Mouse (Mus musculus): ENCODE measurements around the gene Unc13d. TPM values are rescaled to one million over a fixed set of nuclear protein-coding genes. Genes with fewer than 3 reads are reported as not detected.
A peak's percentile ranks its signal among the peaks of the same experiment; 100 is the strongest.
"Not testable (repeated sequence)": the region's sequence is repeated elsewhere in the genome, so short reads cannot be mapped to it uniquely, and the experiment has no call there.

The Unc13d gene
- 5.8 and 7.1 TPM in 2 replicates for polyA plus RNA-seq (2012; rRNA removed)

DNA sequence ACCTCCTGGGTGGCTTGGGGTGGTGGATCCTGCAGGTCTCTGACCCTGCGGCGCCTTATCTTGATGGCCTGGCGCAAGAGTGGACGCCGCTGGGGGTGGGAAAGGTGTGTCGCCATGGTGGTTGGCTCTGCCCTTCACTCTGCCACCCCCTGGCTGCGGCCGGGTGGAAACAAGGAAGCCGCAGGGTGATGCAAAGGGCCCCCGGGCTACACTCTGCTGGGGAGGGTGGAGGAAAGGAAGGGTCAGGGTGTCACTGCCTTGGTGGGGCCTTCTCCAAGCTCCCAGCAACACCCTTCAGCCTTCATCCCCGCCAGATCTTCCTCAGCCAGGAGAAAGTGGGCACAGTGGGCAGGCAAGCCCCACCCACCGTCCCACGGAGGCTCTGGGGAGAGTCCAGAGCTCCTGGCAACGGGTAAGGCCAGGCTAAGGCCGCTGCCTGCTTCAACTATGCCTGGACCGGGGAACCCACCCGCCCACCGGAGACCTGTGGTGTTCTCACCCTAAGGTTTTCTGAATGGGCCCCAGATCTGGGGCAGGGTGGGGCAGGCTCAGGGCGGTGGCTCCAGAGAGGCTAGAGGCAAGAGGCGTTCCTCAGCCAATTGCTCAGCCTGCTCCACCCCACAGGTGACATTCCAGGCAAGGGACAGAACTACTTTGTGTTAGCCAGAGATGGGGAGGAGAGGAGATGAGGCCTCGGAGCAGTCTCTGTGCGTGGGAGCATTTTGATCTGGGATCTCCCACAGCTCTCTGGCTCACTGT is at the start of gene Unc13d:
Gene Unc13d, minus strand, starts transcription at position 516 of the 759 bp plus-strand sequence.
- Histone ChIP-seq H3K4me1 (ENCODE audit: control insufficient read depth, insufficient read depth, insufficient read length, low read length) (peaks cover 14% of the 10 kb centered on the region), H3K36me3 (ENCODE audit: control insufficient read depth, insufficient read depth, low read length) (peaks cover 40% of the 10 kb centered on the region), H3K27ac (ENCODE audit: insufficient read depth, low read depth, low read length) (peak within 1 kb of the TSS; percentile 82), H3K4me3 (ENCODE audit: low read depth, low read length) (peak within 1 kb of the TSS; percentile 55), H3K27me3 (ENCODE audit: control insufficient read depth, insufficient read depth, low read length) (no peaks in the 10 kb centered on the region)
- 13% methylated on average over 22 of the region's 22 CpGs for WGBS
- TF ChIP-seq POLR2A (IDR thresholded peaks at IDR 0.05; ENCODE audit: low read depth, low read length) (no peak; the same call in 1 of the 2 replicates), CTCF (IDR thresholded peaks at IDR 0.05; ENCODE audit: extremely low read depth, insufficient read length, insufficient replicate concordance, low read depth, low read length) (0 out of 2 replicates have a peak, but pooled peaks have one; percentile 10)

DNA sequence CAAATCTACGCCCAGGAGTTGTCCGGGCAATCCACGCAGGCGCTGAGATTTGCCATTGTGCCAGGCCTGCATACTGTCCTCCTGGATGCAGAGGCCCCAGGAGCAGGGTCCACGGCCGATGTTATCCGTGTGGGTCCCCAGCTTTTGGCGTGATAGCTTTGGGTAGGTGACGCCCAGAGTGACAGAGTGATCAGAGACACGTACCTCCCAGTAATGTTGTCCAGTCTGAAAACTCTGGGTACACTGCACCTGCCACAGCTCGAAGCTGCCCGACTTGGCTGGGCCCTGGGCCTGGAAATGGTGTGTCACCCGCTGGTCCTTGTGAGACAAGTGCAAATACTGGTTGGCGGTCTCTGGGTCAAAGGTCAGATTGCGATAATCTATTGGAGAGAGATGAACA is 48.5 kb upstream of the Unc13d start:
- WGBS, result 98% methylated on average over 15 of the region's 15 CpGs
- TF ChIP-seq CTCF (IDR thresholded peaks at IDR 0.05; ENCODE audit: extremely low read depth, insufficient read length, insufficient replicate concordance, low read depth, low read length) (no peak), POLR2A (IDR thresholded peaks at IDR 0.05; ENCODE audit: low read depth, low read length) (no peak)
- peaks cover 52% of the 10 kb centered on the region for H3K36me3 ChIP-seq (ENCODE audit: control insufficient read depth, insufficient read depth, low read length)
- no peak overlapping the region for H3K4me3 ChIP-seq (ENCODE audit: low read depth, low read length)
- no peak overlapping the region for H3K27ac ChIP-seq (ENCODE audit: insufficient read depth, low read depth, low read length)
- H3K27me3 ChIP-seq (ENCODE audit: control insufficient read depth, insufficient read depth, low read length), result no peaks in the 10 kb centered on the region
- H3K4me1 ChIP-seq (ENCODE audit: control insufficient read depth, insufficient read depth, insufficient read length, low read length), result peaks cover 20% of the 10 kb centered on the region

DNA sequence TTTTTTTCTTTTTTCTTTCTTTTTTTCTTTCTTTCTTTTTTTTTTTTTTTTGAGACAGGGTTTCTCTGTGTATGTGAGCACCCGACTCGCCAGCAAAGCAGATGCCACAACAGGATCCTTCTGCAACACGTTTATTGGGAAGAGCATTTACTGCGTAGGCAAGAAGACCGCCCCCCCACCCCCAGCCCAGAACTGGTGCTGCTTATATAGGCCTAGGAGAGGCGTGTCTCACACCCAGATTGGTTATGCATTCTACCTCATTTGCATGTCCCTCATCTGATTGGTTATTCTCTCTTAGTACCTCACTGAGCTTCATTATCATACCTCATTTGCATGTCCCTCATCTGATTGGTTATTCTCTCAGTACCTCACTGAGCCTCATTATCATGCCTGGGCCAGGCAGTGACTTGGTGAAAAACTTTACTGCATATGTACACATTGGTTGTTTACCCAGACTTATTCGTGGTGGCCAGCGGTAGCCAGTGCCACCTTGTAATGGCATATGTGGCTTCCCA is 44.0 kb upstream of the Unc13d start:
- not testable (repeated sequence) for H3K4me1 ChIP-seq (ENCODE audit: control insufficient read depth, insufficient read depth, insufficient read length, low read length); H3K4me3 ChIP-seq (ENCODE audit: low read depth, low read length); H3K27ac ChIP-seq (ENCODE audit: insufficient read depth, low read depth, low read length); H3K27me3 ChIP-seq (ENCODE audit: control insufficient read depth, insufficient read depth, low read length)
- WGBS, result 87% methylated on average over 8 of the region's 8 CpGs
- H3K36me3 ChIP-seq (ENCODE audit: control insufficient read depth, insufficient read depth, low read length), result peaks cover 50% of the 10 kb centered on the region

DNA sequence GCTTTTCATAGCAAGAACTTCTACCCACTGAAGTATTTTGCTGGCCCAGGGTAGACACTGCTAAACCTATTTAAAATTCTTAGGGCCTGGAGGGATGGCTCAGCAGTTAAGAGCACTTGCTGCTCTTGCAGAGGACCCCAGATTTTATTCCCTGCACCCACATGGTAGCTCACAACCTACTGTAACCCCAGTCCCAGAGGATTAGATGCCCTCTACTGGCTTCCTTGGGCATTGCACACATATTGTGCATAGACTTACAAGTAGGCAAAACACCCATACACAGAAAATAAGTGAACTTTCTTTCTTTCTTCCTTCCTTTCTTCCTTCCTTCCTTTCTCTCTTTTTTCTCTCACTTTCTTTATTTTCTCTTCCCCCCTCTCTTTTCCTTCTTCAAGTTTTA is 40.1 kb upstream of the Unc13d start:
- H3K4me1 ChIP-seq (ENCODE audit: control insufficient read depth, insufficient read depth, insufficient read length, low read length), result no peaks in the 10 kb centered on the region
- H3K36me3 ChIP-seq (ENCODE audit: control insufficient read depth, insufficient read depth, low read length), result peaks cover 14% of the 10 kb centered on the region
- H3K27me3 ChIP-seq (ENCODE audit: control insufficient read depth, insufficient read depth, low read length), result no peaks in the 10 kb centered on the region
- no peak overlapping the region for H3K27ac ChIP-seq (ENCODE audit: insufficient read depth, low read depth, low read length)
- H3K4me3 ChIP-seq (ENCODE audit: low read depth, low read length), result no peak overlapping the region
- TF ChIP-seq CTCF (IDR thresholded peaks at IDR 0.05; ENCODE audit: extremely low read depth, insufficient read length, insufficient replicate concordance, low read depth, low read length), result peak; percentile 25; the same call in 1 of the 2 replicates
- TF ChIP-seq POLR2A (IDR thresholded peaks at IDR 0.05; ENCODE audit: low read depth, low read length), result no peak

DNA sequence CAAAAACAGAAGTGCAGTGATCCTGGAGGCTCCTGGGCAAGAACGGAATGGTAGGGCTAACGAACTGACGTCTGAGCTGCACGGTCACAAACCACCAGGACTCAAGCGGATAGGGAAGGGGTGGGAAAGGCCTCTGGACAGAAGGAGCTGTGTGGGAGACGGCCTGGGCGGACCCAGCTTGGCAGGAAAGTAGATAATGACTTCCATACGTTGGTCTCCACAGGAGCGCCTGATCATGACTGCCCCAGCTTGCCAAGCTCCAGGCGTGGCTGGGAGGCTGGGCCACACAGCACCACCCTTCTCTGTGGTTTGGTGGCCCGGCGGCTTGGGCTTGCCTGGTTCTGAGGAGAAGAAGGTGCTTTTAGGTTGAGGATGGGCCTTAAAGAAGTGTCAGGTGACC is 39.5 kb upstream of the Unc13d start:
- 86% methylated on average over 12 of the region's 12 CpGs for WGBS
- H3K36me3 ChIP-seq (ENCODE audit: control insufficient read depth, insufficient read depth, low read length), result peaks cover 8% of the 10 kb centered on the region
- TF ChIP-seq CTCF (IDR thresholded peaks at IDR 0.05; ENCODE audit: extremely low read depth, insufficient read length, insufficient replicate concordance, low read depth, low read length), result no peak
- TF ChIP-seq POLR2A (IDR thresholded peaks at IDR 0.05; ENCODE audit: low read depth, low read length), result no peak

DNA sequence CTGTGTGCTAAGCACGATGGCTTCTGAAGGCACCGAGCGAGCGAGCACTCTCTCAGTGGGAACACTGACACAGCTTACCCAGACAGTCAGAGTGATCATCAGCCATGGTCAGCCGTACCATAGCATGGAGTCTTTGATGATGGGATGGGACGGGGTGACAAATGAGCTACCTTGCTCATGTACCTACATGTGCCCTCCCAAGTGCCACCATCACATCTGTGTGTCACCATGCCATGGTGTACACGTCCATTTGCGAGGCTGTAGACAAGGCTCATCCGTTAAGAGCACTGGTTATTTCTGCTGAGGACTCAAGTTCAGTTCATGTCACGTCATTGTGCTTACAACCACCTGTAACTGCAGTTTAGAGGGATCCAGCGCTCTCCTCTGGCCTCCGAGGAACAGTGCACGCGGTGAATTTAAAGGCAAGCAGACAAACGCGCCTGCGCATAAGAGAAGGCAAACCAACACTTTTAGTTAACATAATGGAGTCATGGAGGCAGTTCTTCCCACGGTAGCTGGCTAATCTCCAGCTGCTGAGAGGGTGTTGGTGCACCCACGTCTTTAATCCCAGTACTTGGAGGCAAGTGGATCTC is 33.9 kb upstream of the Unc13d start:
- no peak overlapping the region for H3K27ac ChIP-seq (ENCODE audit: insufficient read depth, low read depth, low read length)
- WGBS, result 93% methylated on average over 19 of the region's 19 CpGs
- H3K36me3 ChIP-seq (ENCODE audit: control insufficient read depth, insufficient read depth, low read length), result no peaks in the 10 kb centered on the region
- H3K4me1 ChIP-seq (ENCODE audit: control insufficient read depth, insufficient read depth, insufficient read length, low read length), result peaks cover 21% of the 10 kb centered on the region
- TF ChIP-seq POLR2A (IDR thresholded peaks at IDR 0.05; ENCODE audit: low read depth, low read length) (no peak), CTCF (IDR thresholded peaks at IDR 0.05; ENCODE audit: extremely low read depth, insufficient read length, insufficient replicate concordance, low read depth, low read length) (no peak)
- H3K4me3 ChIP-seq (ENCODE audit: low read depth, low read length), result no peak overlapping the region
- peaks cover 18% of the 10 kb centered on the region for H3K27me3 ChIP-seq (ENCODE audit: control insufficient read depth, insufficient read depth, low read length)

More for the DNA sequence above, 39.5 kb upstream of the Unc13d start:
- H3K27ac ChIP-seq (ENCODE audit: insufficient read depth, low read depth, low read length), result no peak overlapping the region
- H3K27me3 ChIP-seq (ENCODE audit: control insufficient read depth, insufficient read depth, low read length), result no peaks in the 10 kb centered on the region
- H3K4me3 ChIP-seq (ENCODE audit: low read depth, low read length), result no peak overlapping the region
- H3K4me1 ChIP-seq (ENCODE audit: control insufficient read depth, insufficient read depth, insufficient read length, low read length), result no peaks in the 10 kb centered on the region

DNA sequence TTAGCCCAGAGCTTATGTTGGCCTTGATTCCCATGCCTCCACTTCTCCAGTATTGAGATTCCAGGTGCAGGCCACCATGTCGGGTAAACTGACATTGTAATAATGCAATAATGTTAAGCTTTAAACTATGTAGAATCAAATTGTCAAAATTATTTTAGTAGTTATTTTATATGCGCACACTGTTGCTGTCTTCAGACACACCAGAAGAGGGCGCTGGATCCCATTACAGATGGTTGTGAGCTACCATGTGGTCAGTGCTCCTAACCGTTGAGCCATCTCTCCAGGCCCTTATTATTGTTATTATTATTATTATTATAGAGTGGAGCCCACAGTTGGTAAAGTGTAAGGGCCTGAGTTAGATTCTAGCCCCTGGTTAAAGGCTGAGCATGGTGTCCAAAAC is 33.3 kb upstream of the Unc13d start:
- Histone ChIP-seq H3K4me3 (ENCODE audit: low read depth, low read length) (no peak overlapping the region), H3K27ac (ENCODE audit: insufficient read depth, low read depth, low read length) (peak overlapping the region; percentile 61)

More for the DNA sequence above, 33.3 kb upstream of the Unc13d start:
- Histone ChIP-seq H3K4me1 (ENCODE audit: control insufficient read depth, insufficient read depth, insufficient read length, low read length) (peaks cover 21% of the 10 kb centered on the region), H3K27me3 (ENCODE audit: control insufficient read depth, insufficient read depth, low read length) (peaks cover 18% of the 10 kb centered on the region), H3K36me3 (ENCODE audit: control insufficient read depth, insufficient read depth, low read length) (no peaks in the 10 kb centered on the region)
- WGBS, result 86% methylated on average over 4 of the region's 4 CpGs
- TF ChIP-seq CTCF (IDR thresholded peaks at IDR 0.05; ENCODE audit: extremely low read depth, insufficient read length, insufficient replicate concordance, low read depth, low read length) (no peak), POLR2A (IDR thresholded peaks at IDR 0.05; ENCODE audit: low read depth, low read length) (no peak)
